Mouse (Mus musculus) stomach, embryonic 16.5 days (tissue): ENCODE data around the gene Syngr3. TPM values are rescaled to one million over a fixed set of nuclear protein-coding genes. Genes with fewer than 3 reads are reported as not detected.

Experiments used
- ATAC-seq: fragments of 200-750 bp; cut with Nextera tagmentation; 2 replicates; pipeline ENCODE4 v1.8.0; 2017; ENCODE audit warnings: moderate number of reproducible peaks, moderate TSS enrichment; ENCODE audit not compliant: insufficient read depth, low FRiP score
- H3K27ac ChIP-seq: fragments of 300-500 bp; sonication (generic); 2 replicates; pipeline ENCODE4 v1.5.1; 2014; ENCODE audit warnings: low read length
- H3K27me3 ChIP-seq: fragments of 300-500 bp; sonication (generic); 2 replicates; pipeline ENCODE4 v1.6.1; 2014; ENCODE audit warnings: low read length, control low read depth, mixed read lengths; ENCODE audit not compliant: control insufficient read depth, insufficient read depth
- H3K36me3 ChIP-seq: fragments of 300-500 bp; sonication (generic); 2 replicates; pipeline ENCODE4 v1.6.1; 2014; ENCODE audit warnings: low read length; ENCODE audit not compliant: control insufficient read depth, insufficient read depth
- H3K4me1 ChIP-seq: fragments of 300-500 bp; sonication (generic); 2 replicates; pipeline ENCODE4 v1.6.1; 2014; ENCODE audit warnings: low read length, control low read depth, mixed read lengths; ENCODE audit not compliant: control insufficient read depth, insufficient read depth
- H3K4me2 ChIP-seq: fragments of 300-500 bp; sonication (generic); 2 replicates; pipeline ENCODE4 v1.6.1; 2014; ENCODE audit warnings: low read depth, low read length, mixed read lengths
- H3K4me3 ChIP-seq: fragments of 300-500 bp; sonication (generic); replicated peaks from 2 replicates; pipeline ENCODE4 v1.5.1; 2014; ENCODE audit warnings: mild to moderate bottlenecking, low read length
- H3K9ac ChIP-seq: fragments of 300-500 bp; sonication (generic); 2 replicates; pipeline ENCODE4 v1.6.1; 2014; ENCODE audit warnings: low read length
- H3K9me3 ChIP-seq: fragments of 300-500 bp; sonication (generic); replicated peaks from 2 replicates; pipeline ENCODE4 v1.6.1; 2016; ENCODE audit warnings: low read length, control low read depth; ENCODE audit not compliant: control insufficient read depth
- WGBS: fragments of 180-500 bp; shearing (Covaris S2); extraction: QIAGEN DNeasy Blood & Tissue Kit; methylation state at CpG from one replicate; pipeline ENCODE4 v1.1.7; 2014; 5-methylcytosine and 5-hydroxymethylcytosine counted together
- polyA plus RNA-seq: library from polyadenylated mRNA; unstranded; fragments of >200 nt; fragmentation: Nextera tagmentation; extraction: Ambion mirVana; gene quantifications from 2 replicates; pipeline ENCODE4 v1.2.1, GENCODE M21; 2015

Gene Syngr3
- polyA plus RNA-seq = 6.1 and 6.2 TPM in 2 replicates

GRCm38 (mm10) chr17:24689251-24690081 lies at the start of gene Syngr3:
Gene Syngr3 (minus strand): TSS chr17:24689955.
- Histone ChIP-seq H3K4me3 (peak within 1 kb of the TSS; percentile 54), H3K4me2 (peak within 1 kb of the TSS; percentile 79), H3K27me3 (peaks cover 44% of the 10 kb centered on the region), H3K27ac (no peak within 1 kb of the TSS), H3K9me3 (no peaks in the 10 kb centered on the region), H3K9ac (peak within 1 kb of the TSS; percentile 61), H3K36me3 (no peaks in the 10 kb centered on the region), H3K4me1 (peaks cover 12% of the 10 kb centered on the region)
- no peak for ATAC-seq
- WGBS = 2% methylated on average over 51 of the region's 55 CpGs

GRCm38 (mm10) chr17:24738238-24738637 lies 48.5 kb upstream of the Syngr3 start:
- WGBS = 69% methylated on average over 4 of the region's 4 CpGs
- no peak overlapping the region for H3K9ac ChIP-seq
- H3K4me3 ChIP-seq = no peak overlapping the region
- H3K27me3 ChIP-seq = no peaks in the 10 kb centered on the region
- H3K4me2 ChIP-seq = no peak overlapping the region
- 0 out of 2 replicates have a peak, but pooled peaks cover 3% of the 10 kb centered on the region for H3K36me3 ChIP-seq
- H3K9me3 ChIP-seq = no peaks in the 10 kb centered on the region
- peaks cover 14% of the 10 kb centered on the region for H3K4me1 ChIP-seq
- ATAC-seq = no peak
- no peak overlapping the region for H3K27ac ChIP-seq

- Histone ChIP-seq H3K9ac (peak overlapping the region; percentile 73), H3K27ac (no peak overlapping the region), H3K4me3 (peak overlapping the region; percentile 57), H3K27me3 (no peaks in the 10 kb centered on the region), H3K9me3 (no peaks in the 10 kb centered on the region), H3K4me1 (peaks cover 14% of the 10 kb centered on the region), H3K4me2 (peak overlapping the region; percentile 69), H3K36me3 (no peaks in the 10 kb centered on the region)
- WGBS = 20% methylated on average over 8 of the region's 8 CpGs
- ATAC-seq = no peak
Observed at GRCm38 (mm10) chr17:24737135-24737810, 47.5 kb upstream of the Syngr3 start.

GRCm38 (mm10) chr17:24736330-24737051 lies 46.7 kb upstream of the Syngr3 start, which contains the start of gene Msrb1:
Gene Msrb1 (plus strand): TSS chr17:24736642.
- Histone ChIP-seq H3K4me2 (peak within 1 kb of the TSS; percentile 69), H3K4me3 (peak within 1 kb of the TSS; percentile 57), H3K36me3 (no peaks in the 10 kb centered on the region), H3K27me3 (no peaks in the 10 kb centered on the region), H3K27ac (peak within 1 kb of the TSS; percentile 59), H3K4me1 (peaks cover 14% of the 10 kb centered on the region), H3K9ac (peak within 1 kb of the TSS; percentile 73), H3K9me3 (no peaks in the 10 kb centered on the region)
- WGBS = under 1% methylated on average over 29 of the region's 29 CpGs
- ATAC-seq = peak; percentile 98

DNA sequence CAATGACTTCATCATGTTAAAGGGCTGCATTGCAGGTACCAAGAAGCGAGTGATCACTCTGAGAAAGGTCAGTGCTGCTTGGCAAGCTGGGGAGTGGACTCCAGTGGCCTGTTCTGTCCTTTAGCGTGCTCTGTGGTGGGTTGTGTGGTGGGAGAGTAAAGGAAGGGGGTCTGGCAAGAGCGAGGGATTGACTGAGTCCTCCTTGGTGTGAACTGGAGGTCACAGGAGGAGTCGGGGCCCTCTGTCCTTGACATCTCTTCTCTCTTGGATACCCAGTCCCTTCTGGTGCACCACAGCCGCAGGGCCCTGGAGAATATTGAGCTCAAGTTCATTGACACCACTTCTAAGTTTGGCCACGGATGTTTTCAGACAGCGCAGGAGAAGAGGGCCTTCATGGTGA lies 45.7 kb upstream of the Syngr3 start:
- no peaks in the 10 kb centered on the region for H3K9me3 ChIP-seq
- no peaks in the 10 kb centered on the region for H3K27me3 ChIP-seq
- no peak for ATAC-seq
- H3K36me3 ChIP-seq = no peaks in the 10 kb centered on the region
- peak overlapping the region; percentile 69; the same call in 1 of the 2 replicates for H3K4me2 ChIP-seq
- peaks cover 14% of the 10 kb centered on the region for H3K4me1 ChIP-seq
- no peak overlapping the region; the same call in 1 of the 2 replicates for H3K4me3 ChIP-seq
- 88% methylated on average over 7 of the region's 7 CpGs for WGBS
- peak overlapping the region; percentile 54; the same call in 1 of the 2 replicates for H3K9ac ChIP-seq
- peak overlapping the region; percentile 59; the same call in 1 of the 2 replicates for H3K27ac ChIP-seq

DNA sequence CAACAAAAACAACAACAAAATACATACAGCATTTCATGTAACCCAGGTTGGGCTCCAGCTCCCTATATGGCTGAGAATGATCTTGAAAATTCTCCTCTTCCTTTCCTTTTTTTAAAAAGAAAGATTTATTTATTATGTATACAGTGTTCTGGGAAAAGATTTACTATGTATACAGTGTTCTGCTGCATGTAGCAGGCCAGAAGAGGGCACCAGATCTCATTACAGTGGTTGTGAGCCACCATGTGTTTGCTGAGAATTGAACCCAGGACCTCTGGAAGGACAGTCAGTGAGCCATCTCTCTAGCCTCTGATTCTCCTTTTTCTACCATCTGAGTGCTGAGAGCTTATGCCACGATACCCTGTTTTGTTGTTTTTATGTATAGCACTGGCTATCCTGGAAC lies 44.8 kb upstream of the Syngr3 start:
- Histone ChIP-seq H3K27ac (no peak overlapping the region), H3K36me3 (no peaks in the 10 kb centered on the region), H3K9me3 (no peaks in the 10 kb centered on the region), H3K4me3 (no peak overlapping the region), H3K4me2 (no peak overlapping the region), H3K9ac (no peak overlapping the region), H3K4me1 (peaks cover 14% of the 10 kb centered on the region), H3K27me3 (no peaks in the 10 kb centered on the region)
- no peak for ATAC-seq
- 62% methylated on average over 1 of the region's 1 CpGs for WGBS

GRCm38 (mm10) chr17:24733434-24734050 lies 43.8 kb upstream of the Syngr3 start:
- Histone ChIP-seq H3K4me1 (peaks cover 14% of the 10 kb centered on the region), H3K9ac (no peak overlapping the region), H3K36me3 (no peaks in the 10 kb centered on the region), H3K4me2 (no peak overlapping the region), H3K27ac (no peak overlapping the region), H3K4me3 (no peak overlapping the region), H3K27me3 (no peaks in the 10 kb centered on the region), H3K9me3 (no peaks in the 10 kb centered on the region)
- no peak for ATAC-seq
- 88% methylated on average over 21 of the region's 21 CpGs for whole genome bisulfite sequencing

DNA sequence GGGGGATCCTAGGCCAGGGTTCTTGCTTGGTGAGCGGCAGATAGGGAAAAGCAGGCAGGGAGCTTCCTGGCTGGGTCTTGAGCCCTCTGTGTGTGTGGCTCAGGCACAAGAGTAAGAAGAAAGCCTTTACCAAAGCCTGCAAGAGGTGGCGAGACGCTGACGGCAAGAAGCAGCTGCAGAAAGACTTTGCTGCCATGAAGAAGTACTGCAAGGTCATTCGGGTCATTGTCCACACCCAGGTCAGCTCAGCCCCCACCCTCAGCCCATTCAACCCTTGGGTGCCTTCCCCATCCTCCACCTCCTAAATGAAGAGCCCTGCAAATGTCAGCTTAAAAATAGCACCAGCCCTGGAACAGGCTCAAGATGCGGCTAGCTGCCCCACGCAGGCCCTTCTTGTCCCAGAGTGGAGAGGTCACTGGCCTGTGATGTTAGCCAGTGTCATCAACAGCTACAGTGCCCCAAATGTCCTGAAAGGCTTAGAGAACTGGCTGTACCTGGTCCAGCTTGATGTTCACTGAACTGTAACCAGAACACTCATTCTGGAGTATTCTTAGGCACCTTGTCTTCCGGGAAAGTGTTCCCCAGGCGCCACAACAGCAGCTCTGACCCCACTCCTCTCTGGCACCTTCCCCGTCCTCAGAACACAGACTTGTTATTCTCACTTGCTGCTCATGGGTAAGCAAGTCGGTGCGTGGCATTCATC lies 42.6 kb upstream of the Syngr3 start:
- Histone ChIP-seq H3K9me3 (no peaks in the 10 kb centered on the region), H3K4me2 (no peak overlapping the region), H3K27me3 (no peaks in the 10 kb centered on the region; the same call in 1 of the 2 replicates), H3K4me1 (peaks cover 10% of the 10 kb centered on the region), H3K27ac (no peak overlapping the region), H3K36me3 (no peaks in the 10 kb centered on the region), H3K4me3 (no peak overlapping the region), H3K9ac (peak overlapping the region; percentile 14; the same call in 1 of the 2 replicates)
- ATAC-seq = no peak
- 75% methylated on average over 12 of the region's 12 CpGs for WGBS
